Mouse (Mus musculus) liver, adult 2 months (tissue): Measurements from ENCODE around the gene Tgfbi.

ENCODE experiments used
- CTCF ChIP-seq: fragments of 200-500 bp; IDR thresholded peaks from 2 replicates; pipeline ENCODE4 v1.5.1; 2011; ENCODE audit warnings: low read depth, low read length, control low read depth
- POLR2A ChIP-seq: fragments of 200-500 bp; IDR thresholded peaks from 2 replicates; pipeline ENCODE4 v1.6.1; 2011; ENCODE audit warnings: low read length, control low read depth; ENCODE audit not compliant: insufficient read depth; ENCODE audit errors: extremely low read depth

GRCm38 (mm10) chr13:56613366-56613998, 4.2 kb downstream of the Tgfbi start:
- TF ChIP-seq CTCF, result no peak
- TF ChIP-seq POLR2A, result no peak
